Mouse (Mus musculus): ENCODE data around the gene Il10.
"Not testable (repeated sequence)": the region's sequence is repeated elsewhere in the genome, so short reads cannot be mapped to it uniquely, and the experiment has no call there.

Il10 gene

GRCm38 (mm10) chr1:131020425-131021310, 1.0 kb downstream of the Il10 start:
- no peak for DNase-seq (ENCODE audit: low spot score in 2 of 2)

- no peak for DNase-seq (ENCODE audit: low spot score in 2 of 2)
Observed at GRCm38 (mm10) chr1:131021438-131021837, 1.8 kb downstream of the Il10 start.

GRCm38 (mm10) chr1:131021900-131022590, 2.4 kb downstream of the Il10 start:
- no peak for DNase-seq (ENCODE audit: low spot score in 2 of 2)

- no peak for DNase-seq (ENCODE audit: low spot score in 2 of 2)
Observed at GRCm38 (mm10) chr1:131022591-131023249, 3.1 kb downstream of the Il10 start.

GRCm38 (mm10) chr1:131023250-131023858, 3.7 kb downstream of the Il10 start:
- not testable (repeated sequence) for DNase-seq (ENCODE audit: low spot score in 2 of 2)

GRCm38 (mm10) chr1:131024900-131025842, 5.5 kb downstream of the Il10 start:
- no peak for DNase-seq (ENCODE audit: low spot score in 2 of 2)

- no peak for DNase-seq (ENCODE audit: low spot score in 2 of 2)
Observed at GRCm38 (mm10) chr1:131025843-131026190, 6.2 kb downstream of the Il10 start.

GRCm38 (mm10) chr1:131029215-131029614, 9.6 kb downstream of the Il10 start:
- no peak for DNase-seq (ENCODE audit: low spot score in 2 of 2)

- DNase-seq (ENCODE audit: low spot score in 2 of 2): no peak
Observed at GRCm38 (mm10) chr1:131030261-131030660, 10.6 kb downstream of the Il10 start.

GRCm38 (mm10) chr1:131031267-131031666, 11.6 kb downstream of the Il10 start:
- no peak for DNase-seq (ENCODE audit: low spot score in 2 of 2)

- DNase-seq (ENCODE audit: low spot score in 2 of 2): no peak
Observed at GRCm38 (mm10) chr1:131038001-131038400, 18.4 kb downstream of the Il10 start.

GRCm38 (mm10) chr1:131038415-131039017, 18.9 kb downstream of the Il10 start:
- DNase-seq (ENCODE audit: low spot score in 2 of 2): no peak

- DNase-seq (ENCODE audit: low spot score in 2 of 2): no peak
Observed at GRCm38 (mm10) chr1:131039479-131039878, 19.8 kb downstream of the Il10 start.

GRCm38 (mm10) chr1:131042263-131042662, 22.6 kb downstream of the Il10 start:
- DNase-seq (ENCODE audit: low spot score in 2 of 2): no peak

GRCm38 (mm10) chr1:131042721-131043120, 23.1 kb downstream of the Il10 start:
- no peak for DNase-seq (ENCODE audit: low spot score in 2 of 2)

- no peak for DNase-seq (ENCODE audit: low spot score in 2 of 2)
Observed at GRCm38 (mm10) chr1:131043636-131044035, 24.0 kb downstream of the Il10 start.

GRCm38 (mm10) chr1:131045723-131046355, 26.2 kb downstream of the Il10 start:
- no peak for DNase-seq (ENCODE audit: low spot score in 2 of 2)

- no peak for DNase-seq (ENCODE audit: low spot score in 2 of 2)
Observed at GRCm38 (mm10) chr1:131046607-131047006, 27.0 kb downstream of the Il10 start.

GRCm38 (mm10) chr1:131048121-131048863, 28.6 kb downstream of the Il10 start:
- no peak for DNase-seq (ENCODE audit: low spot score in 2 of 2)
